Mouse (Mus musculus) A20 (cell line): ENCODE results near the gene Pccb.

Experiments used
- DNase-seq: peaks from one replicate; pipeline ENCODE4 v3.0.0-alpha.2; 2011; ENCODE audit warnings: low read depth, low spot score

The Pccb gene

DNA sequence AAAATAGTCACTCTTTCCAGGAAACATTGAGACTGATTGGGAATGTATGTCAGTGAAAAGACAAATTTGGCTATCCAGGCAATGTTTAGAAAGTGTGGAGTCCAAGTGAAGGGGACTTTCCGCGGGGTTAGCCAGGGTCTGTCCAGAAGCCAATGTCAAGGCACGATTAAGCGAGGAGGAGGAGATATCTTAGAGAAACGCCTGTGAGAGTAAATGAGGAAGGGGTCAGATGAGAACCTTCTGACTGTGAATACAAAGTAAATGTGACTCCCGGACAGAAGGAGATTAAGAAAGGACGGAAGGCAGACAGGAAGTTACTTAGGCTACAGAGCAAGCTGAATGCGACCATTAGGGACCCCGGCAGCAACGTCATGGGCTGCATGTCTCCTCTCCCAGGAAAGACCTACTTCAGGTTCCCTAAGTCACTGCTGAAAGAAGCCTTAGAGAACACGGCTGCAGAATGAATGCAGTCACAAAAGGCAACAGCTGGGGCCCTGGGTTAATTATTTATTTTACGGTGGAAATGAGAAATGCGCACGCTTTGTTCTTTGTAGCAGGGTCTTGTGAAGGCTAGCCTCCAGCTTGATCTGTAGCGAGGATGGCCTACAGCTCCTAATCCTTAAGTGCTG is 11.1 kb upstream of the Pccb start:
- no peak for DNase-seq

DNA sequence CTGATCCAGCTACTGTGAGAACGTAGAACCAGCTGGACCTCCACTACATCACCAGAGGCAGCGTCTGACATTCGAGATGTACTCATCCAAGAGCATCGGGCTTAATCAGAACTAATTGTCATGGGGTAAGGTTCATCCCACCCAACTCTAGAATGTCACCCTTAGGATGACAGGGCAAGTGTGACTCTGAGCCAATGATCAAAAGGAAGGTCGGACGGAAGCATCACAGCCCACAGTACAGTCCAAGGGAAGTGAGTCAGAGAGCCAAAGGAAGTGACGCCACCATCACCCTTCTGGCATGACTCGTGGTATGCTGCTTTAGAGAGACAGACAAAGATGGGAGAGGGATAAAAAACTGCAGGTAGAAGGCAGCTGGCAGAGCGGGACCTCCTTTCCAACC is 7.6 kb upstream of the Pccb start:
- DNase-seq, result no peak

DNA sequence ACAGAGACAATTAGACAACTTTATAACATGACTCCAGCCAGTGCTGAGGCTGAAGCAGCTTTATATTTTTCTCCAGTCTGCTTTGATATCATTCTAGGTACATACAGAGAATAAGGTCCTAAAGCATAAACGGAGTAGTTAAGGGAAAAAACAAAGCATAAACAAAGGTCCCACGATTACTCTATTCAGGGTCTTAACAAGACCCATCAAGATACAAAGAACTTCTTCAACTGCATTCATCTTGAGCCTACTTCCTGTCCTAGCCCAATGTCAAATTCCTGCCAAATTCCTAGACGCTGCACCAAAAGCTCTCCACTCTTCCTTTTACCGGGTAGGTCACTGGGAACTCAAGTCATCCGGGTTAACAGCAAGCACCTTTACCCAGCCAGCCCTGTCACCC is 6.8 kb upstream of the Pccb start:
- DNase-seq, result no peak

DNA sequence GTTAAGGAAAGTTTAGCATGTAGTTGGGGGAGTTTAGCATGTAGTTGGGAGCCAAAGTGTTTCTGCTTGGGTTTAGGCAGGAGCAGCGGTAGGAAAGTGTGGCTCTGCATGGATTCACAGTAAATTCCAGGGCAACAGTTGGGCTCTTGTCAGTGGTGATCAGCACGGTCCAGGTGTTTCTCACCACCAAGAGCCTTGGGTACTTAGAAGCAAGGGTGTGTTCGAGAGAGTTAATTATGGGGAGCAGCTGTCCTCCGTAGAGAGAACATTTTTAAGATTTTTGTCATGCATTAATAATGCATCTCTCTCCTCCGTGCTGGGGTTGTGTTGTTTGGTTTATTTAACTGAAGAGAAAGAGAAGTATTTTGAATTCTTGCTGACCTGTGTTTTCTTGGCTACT is 3.9 kb upstream of the Pccb start:
- no peak for DNase-seq

DNA sequence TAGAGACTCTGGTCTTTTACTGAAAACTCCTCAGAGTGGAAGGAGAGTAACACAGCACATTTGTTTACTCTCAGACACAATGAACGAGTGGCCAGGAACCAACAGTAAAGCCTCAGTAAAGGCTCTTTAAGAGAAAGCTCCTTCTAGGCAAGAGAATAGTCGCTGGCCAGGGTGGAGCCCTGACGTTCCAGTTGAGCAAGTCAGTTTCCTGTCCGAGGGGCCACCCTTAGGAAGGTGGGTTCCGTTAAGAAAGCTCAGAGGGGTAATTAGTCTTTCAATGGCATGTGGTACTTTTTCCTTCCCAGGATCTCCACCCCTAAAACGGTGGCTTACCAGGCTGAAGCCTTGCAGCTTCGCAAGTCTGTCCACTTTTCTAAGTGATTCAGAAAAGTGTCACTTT is 2.7 kb upstream of the Pccb start:
- peak; percentile 30 for DNase-seq

DNA sequence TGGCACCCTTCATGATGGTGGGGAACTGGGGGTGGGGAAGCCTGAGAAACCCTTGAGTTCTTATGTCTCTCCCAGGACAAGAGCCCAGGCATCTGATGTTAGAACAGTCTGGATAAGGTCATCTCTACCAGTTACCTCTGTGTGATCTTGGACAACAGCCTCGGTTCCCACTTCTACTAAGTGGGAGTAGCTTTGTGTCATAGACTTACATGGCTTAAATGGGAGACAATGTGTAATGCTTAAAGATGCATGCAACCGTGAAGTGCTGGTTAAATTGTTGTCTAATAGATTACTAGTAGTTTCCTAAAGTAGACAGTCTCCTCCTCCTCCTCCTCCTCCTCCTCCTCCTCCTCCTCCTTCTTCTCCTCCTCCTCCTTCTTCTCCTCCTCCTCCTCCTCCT is 2.2 kb upstream of the Pccb start:
- no peak for DNase-seq

DNA sequence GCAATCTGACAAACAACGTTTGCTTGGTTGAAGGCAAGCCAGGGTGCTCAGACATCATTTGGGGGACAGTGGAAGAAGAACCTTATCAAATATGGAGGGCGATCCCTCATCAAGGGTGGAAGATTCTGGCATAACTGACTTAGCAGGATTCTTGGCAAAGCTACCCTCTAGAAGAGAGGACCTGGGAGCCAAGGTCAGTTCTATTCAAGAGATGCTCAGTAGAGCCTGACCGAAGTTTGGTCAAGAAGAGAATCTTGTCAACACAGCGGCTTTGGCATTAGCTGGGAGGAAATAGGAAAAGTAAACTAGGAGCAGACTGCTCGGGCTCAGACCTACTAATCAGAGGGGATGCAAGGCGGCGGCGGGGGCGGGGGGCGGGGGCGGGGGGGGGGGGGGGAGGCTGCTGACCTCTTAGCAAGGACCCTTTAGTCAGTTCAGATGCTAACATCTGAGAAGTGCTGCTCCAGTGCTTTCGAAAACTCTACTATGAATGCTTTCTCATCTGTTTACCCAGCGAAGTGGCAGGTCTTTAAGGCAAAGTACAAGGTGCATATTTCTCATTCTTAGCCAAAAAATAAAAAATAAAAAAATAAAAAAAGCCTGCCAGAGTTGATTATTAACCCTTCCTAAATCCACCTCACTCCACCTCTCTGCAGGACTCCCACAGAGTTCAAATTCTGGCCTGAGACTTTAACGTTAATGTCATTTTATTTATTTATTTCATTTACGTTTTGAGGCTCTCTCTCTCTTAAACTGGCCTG is 1.3 kb upstream of the Pccb start:
- no peak for DNase-seq

DNA sequence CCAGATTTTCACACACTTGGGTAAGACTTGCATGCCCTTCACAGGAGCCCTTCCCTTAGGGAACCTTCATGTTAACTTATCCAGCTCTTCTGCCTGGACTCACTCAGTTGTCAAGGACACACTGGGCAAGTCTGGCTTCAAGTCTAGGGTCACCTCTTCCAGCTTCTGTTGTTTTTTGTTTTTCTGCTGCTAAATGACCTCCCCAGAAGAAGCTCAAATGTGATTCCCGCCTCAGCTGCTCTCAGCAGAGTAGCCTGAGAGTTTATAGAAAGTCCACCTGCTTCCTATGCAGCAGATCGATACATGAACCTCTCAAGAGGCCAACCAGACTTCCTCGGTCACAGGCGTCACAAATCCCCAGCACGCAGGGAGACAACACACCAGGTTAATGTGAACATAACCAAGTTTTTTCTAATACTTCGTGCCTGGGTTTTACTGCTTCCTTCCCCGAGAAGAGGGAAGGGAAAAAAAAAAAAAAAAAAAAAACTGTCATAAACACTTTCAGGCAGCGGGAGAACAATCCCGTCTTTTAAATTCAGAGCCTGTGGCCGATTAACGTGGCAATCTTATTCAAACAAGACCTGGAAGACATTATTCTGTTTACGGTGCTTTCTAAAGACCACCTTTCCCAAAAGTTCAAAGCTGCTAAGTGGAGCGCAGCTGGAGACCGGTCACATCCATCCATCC is 794 bp downstream of the Pccb start:
- no peak for DNase-seq

DNA sequence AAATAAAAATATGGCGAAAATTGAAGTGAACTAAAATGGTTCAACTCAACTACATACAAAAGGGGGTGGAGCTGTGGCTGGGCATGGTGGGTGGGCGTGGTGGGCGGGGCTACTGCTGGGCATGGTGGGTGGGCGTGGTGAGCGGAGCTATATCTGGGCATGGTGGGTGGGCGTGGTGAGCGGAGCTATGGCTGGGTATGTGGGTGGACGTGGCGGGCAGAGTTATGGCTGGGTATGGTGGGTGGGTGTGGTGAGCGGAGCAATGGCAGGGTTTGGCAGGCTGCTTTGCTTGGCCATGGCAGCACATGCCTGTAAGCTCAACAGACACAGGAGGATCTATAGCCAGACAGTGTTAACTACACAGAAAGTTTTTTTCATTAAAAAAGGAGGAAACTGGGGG is 15.9 kb downstream of the Pccb start:
- DNase-seq, result no peak

DNA sequence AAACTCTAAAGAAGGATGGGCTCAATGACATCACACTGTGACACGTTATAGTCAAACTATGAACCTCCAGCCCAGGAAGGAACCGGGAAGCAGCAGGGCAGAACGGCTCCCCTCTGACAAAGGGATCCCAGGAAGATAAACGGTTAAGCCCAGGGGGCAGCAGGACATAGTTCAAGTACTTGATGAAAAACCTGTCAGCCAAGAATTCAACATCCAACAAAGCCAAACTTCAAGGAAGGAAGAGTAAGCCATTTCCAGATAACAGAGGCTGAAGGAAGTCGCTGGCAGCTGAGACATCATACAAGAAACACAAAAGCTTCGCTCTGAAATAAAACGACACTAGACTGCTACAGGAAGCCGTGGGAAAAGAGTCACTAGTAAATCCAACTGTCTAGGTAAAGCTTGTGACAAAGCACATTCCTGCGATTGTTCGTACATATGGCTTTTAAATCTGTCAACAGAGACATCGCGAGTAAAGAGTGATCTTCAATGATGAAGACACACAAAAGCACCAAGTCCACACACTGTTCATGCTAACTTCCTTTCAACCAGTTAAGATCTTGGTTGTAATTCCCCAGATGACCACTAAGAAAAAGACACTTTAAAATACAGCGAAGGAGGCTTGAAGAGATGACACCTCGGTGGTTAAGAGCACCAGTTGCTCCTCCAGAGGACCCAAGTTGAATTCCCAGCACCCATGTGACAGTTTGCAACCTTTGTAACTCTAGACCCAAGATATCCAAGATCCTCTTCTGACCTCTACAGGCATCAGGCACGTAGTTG is 16.8 kb downstream of the Pccb start:
- DNase-seq, result peak; percentile 17

DNA sequence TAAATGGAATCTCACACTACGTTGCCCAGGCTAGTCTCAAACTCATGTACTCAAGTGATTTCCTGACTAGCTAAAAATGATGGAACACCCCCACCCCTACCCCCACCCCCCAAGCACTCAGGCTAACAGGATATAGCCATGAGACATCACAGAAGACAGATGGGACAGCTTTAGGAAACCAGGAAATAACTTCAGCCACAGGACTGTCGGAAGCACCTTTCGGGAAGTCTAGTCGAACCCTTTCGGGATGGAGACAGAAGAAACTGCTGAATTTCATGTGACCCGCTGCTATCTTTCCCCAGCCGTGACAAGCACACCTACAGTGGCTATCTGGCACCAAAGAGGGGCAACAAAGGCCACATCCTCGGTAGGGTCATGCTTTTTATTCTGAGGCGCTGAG is 19.4 kb downstream of the Pccb start:
- no peak for DNase-seq

DNA sequence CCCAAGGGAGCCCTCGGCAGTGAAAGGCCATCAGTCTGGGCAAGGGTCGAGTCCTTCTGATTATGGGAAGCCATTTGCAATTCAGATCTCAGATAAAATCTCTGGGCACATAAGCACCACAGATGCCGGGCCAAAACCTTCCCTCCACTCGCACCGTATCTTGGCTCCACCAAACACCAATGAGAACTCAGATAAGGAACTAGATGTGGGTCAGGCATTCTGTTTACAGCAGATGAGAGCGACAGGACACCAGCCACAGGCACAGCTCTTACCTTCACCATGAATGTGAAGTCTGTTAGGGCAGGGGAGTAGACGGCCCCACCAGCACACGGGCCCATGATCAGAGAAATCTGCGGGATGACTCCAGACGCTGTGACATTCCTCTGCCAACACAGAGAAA is 22.3 kb downstream of the Pccb start:
- no peak for DNase-seq

DNA sequence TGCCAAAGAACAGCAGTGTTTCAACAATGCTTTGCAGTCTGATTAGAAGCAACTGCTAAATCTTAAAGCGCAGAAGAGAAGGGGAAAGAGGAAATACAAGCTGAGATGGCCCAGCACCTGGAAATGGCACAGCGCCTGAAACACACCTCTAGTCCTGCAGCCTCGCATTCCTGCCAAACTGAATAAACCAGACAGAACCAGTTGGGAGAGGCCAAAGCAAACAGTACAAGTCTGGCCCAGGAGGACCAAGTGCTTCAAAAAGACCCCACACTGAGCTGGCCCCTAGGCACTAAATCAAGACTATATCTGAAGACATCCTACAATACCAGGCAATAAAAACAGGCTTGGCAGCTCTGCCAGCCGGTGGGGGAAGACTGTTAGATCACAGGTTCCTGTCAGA is 28.8 kb downstream of the Pccb start:
- no peak for DNase-seq

DNA sequence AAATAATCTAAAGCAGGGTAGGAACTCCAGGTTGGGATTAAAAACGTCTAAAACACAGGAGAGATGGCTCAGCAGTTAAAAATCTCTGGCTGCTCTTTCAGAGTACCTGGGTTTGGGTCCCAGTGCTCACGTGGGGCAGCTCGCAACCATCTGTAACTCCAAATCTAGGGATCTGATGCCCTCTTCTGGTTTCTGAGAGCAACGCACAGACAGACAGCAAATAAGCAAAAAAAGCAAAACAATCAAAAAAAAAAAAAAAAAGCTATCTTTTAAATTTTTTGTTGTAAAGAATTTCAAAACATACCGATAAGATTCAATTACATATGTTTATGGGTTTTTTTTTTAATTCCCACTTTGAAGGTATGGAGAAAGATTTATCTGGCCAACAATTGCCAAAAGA is 31.4 kb downstream of the Pccb start:
- DNase-seq, result peak; percentile 32

DNA sequence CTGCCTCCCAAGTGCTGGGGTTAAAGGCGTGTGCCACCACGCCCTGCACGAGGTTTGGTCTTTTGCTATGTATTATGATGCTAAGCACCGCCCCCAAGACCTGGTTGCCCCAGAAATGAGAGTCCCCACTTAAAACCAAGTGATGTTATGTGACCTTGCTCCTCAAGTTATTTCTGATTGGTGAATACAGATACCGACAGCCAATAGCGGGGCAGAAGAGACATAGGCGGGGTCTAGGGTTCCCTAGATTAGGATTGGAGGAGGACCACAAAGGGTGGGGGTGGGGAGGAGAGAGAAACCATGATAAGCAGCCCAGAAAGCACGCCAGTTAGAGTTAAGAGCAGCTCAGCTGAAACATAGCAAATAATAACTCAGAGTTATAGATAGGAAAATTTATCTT is 31.9 kb downstream of the Pccb start:
- DNase-seq, result no peak

DNA sequence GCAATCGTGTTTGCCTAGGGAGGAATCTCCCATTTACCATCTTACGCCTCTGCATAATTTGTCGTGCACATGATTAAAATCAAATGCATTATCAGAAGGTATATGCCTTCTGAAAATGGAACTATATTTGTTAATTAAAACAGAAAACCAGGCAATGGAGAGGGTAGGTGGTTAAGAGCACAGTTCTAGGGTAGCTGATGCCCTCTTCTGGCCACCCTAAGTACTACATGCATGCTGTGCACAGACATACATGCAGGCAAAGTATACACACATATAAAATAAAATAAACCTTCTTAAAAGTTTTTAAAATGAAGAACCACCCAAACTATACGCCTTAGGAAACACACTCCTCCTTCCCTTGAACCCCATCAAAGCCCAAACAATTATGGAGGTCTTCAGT is 32.6 kb downstream of the Pccb start:
- peak; percentile 60 for DNase-seq

DNA sequence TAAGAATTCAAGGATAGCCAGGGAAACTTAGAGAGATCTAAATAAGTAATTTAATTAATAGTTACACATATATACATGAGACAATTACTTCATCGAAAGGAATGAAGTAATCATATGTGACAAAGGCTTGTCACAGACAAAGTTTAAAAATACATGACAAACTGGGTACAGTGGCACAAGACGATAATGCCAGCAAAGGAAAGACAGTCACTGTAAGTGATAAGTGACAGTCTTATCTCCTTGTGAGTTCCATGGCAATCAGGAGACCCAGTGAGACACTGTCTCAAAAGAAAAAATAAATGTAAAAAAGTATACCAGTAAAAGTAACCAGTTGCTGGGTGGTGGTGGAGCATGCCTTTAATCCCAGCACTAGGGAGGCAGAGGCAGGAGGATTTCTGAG is 37.6 kb downstream of the Pccb start:
- no peak for DNase-seq

DNA sequence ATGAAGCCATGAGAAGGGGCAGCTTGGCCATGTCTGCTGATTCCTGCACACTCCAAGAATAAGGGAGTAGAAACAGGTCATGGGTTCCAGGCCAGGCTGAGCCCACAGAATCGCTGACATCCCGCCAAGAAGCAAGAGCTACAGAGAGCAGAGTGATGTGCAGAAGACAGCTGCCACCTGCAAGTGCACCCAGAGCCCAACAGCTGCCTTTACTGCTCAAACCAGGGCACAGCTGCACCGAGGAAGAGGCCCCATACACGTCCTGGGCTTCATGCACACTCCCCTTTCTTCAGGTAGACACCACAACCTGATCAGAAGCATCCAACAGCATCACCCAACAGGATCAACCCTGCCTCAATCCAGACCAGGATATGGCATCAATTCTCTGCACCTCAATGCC is 40.8 kb downstream of the Pccb start:
- DNase-seq, result no peak

DNA sequence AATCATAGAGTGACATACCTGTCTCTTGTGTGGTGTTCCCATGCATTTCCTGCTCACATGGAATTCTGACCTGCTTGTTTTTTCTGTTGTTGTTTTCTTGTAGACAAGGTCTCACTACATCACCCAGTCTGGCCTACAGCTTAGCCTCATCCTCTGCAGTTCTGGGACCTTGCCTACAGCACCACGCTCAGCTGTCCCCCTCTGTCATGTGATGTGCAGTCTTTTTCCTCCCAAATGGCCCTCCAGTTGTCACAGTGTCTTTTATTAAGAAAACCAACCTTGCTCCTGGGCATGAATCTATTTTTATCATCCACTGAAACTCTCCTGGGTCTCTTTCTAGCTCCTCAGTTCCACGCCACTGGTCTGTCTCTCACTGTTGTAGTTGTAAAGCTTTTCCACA is 42.5 kb downstream of the Pccb start:
- no peak for DNase-seq

DNA sequence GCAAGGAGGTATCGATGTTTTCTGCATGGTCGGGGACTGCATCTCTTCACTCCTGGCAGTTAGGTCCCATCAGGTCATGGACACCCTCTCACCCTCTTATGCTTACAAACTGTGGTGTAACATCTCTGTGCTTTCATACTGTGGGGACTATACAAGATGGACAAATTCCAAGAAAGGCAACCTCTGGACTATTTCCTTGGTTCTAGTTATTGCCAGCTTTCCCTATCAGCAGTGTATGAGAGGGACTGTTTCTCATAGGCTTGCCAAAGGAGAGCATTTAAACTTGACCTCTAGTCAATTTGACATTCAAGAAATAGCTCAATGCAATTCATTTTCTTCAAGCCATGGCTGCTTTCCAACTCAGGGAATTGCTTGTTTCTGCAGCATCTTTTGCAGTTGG is 43.4 kb downstream of the Pccb start:
- no peak for DNase-seq

DNA sequence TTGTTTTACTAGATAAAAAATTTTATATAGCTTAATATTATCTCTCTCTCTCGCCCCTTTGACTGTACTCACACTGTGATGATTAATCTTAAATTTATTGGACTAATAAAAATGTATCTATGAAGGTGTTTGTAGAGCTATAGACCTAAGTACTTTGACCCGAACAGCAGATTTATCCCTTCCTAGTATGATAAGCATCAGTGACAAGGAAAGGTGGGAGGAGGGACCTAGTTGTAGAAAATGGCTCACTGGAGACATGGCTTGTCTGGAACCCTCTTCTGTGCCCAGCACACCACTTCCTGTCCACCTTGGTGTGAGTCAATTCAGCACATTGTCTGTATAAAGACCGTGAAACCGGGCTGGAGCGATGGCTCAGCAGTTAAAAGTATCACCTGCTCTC is 44.1 kb downstream of the Pccb start:
- no peak for DNase-seq

DNA sequence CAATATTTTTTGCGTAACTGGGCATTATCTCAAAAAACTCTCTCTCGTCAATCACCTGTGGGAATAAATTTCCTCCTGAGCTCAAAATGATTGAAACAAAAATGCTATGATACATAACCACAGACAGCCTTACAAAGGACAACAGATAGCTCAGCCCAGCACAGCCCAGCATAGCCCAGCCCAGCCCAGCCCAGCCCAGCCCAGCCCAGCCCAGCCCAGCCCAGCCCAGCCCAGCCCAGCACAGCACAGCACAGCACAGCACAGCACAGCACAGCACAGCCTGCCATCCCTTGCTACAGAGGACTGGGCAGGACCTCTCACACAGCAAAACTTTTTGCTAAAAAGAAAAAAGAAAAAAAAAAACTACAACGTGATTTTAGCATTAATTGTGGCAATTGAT is 46.8 kb downstream of the Pccb start:
- no peak for DNase-seq
